Mouse (Mus musculus) kidney, postnatal 14 days (tissue): ENCODE results near the gene Dmrtc2.
A peak's percentile ranks its signal among the peaks of the same experiment; 100 is the strongest.

Experiments
- DNase-seq: peaks from one replicate; pipeline ENCODE4 v3.0.0; 2022; ENCODE audit warnings: mixed read lengths

Dmrtc2 gene

GRCm38 (mm10) chr7:24902630-24903443 is 33.0 kb downstream of the Dmrtc2 start, which contains the start of gene Arhgef1:
Gene Arhgef1, plus strand, starts transcription at chr7:24902912.
- DNase-seq: peak; percentile 83

DNA sequence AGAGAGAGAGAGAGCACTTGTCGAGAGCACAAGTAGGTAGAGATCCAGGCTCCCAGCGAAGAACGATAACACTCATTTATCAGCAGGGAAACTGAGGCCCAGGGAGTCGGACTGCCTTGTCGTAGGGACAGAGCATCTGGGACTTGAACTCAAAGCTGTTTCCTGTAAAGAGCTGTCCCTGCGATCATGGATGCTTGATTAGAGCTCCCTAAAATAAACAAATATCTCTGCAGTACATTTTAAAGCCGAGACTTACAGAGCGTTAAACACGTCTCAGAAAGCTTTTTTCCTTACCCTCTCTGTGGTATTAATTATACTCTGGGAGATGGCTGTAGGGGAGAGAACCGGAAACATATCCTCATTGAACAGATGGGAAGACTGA is 33.6 kb downstream of the Dmrtc2 start:
- DNase-seq: no peak

GRCm38 (mm10) chr7:24904070-24904483 is 34.2 kb downstream of the Dmrtc2 start:
- peak; percentile 99 for DNase-seq

GRCm38 (mm10) chr7:24904936-24905335 is 35.1 kb downstream of the Dmrtc2 start:
- DNase-seq: peak; percentile 76

DNA sequence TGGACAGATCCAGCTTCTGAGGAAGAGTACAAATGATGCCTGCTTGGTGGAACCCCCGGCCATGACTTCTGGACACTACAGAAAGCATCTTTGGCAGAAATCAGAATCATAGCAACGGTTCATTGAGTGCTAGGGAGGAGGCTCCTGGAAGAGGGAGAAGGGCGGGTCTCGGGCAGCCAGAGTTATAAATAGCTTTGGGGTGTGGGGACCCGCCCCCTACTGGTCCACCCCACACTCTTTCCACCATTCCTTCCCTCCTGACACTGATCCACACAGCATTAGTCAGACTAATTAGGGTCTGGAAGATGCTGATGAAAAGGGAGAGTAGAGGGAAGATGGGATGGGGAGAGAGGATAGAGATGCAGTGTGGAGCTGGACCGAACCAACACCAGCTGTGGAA is 36.7 kb downstream of the Dmrtc2 start:
- no peak for DNase-seq

DNA sequence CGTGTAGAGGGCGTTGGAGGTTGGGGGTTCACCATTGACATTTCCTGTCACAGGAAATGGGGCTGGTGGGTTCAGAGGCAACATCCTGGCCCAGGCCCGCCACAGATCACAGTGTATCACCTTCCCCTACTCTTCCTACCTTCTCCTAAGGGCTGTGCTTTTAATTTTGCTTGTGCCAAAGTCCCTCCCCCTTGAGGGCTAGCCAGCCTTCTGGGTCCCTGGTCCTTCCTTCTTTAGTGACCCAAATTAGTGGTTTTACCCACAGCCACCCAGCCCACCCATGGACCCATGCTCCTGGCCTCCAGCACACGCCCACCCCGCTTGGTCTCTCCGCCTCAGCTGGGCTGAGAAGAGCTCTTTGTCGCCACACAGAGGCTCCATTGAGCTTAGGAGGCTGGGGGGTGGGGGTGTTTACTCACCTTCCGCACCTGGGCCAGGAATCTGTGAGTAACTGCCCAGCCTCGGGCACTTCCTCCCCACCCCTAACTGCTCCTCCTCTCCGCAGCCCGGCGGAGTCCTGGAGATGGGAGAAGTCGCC is 37.4 kb downstream of the Dmrtc2 start:
- no peak for DNase-seq

DNA sequence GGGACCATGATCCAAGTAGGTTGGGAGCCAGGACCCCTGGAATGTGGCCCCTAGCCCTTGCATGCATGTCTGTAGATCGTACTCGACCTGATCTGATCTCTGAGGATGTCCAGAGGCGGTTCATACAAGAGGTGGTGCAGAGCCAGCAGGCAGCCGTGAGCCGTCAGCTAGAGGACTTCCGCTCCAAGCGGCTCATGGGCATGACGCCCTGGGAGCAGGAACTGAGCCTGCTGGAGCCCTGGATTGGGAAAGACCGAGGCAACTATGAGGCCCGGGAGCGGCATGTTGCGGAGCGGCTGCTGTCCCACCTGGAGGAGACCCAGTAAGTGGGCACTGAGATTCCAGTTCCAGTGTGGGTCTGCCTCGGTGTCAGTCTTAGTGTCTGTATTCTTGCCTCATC is 42.6 kb downstream of the Dmrtc2 start:
- DNase-seq: no peak

- DNase-seq: no peak
Observed at GRCm38 (mm10) chr7:24918763-24919323, 49.0 kb downstream of the Dmrtc2 start.

GRCm38 (mm10) chr7:24919728-24920127 is 49.9 kb downstream of the Dmrtc2 start:
- DNase-seq: no peak
